Mouse (Mus musculus): Measurements from ENCODE around the gene Gm4981. TPM values are rescaled to one million over a fixed set of nuclear protein-coding genes. Genes with fewer than 3 reads are reported as not detected.

The Gm4981 gene
- polyA plus RNA-seq (2014; fragmentation: Illumina TruSeq; extraction: RNeasy Lipid Tissue Mini Kit (QIAGEN cat#74804); ENCODE audit: low read depth, low replicate concordance), result not detected

GRCm38 (mm10) chr10:58236613-58237012 is at the start of gene Gm4981:
Gene Gm4981, minus strand, starts transcription at chr10:58236701.

GRCm38 (mm10) chr10:58255213-58255892 is 18.9 kb upstream of the Gm4981 start, which contains the start of gene Gcc2:
Gene Gcc2, plus strand, starts transcription at chr10:58255497.

GRCm38 (mm10) chr10:58232641-58232969 is 3.9 kb downstream of the Gm4981 start, which contains the start of gene Duxf3:
Gene Duxf3, minus strand, starts transcription at chr10:58232675.

GRCm38 (mm10) chr10:58224827-58225785 is 11.4 kb downstream of the Gm4981 start, which contains the start of gene AW822073:
Gene AW822073, minus strand, starts transcription at chr10:58224930.

Other genes starting within 250 kb of the Gm4981 start
- gene AW822073, start 11.8 kb downstream of the Gm4981 start, polyA plus RNA-seq (2014; fragmentation: Illumina TruSeq; extraction: RNeasy Lipid Tissue Mini Kit (QIAGEN cat#74804); ENCODE audit: low read depth, low replicate concordance), result not detected
- gene Duxf3, start 4.0 kb downstream of the Gm4981 start, polyA plus RNA-seq (2014; fragmentation: Illumina TruSeq; extraction: RNeasy Lipid Tissue Mini Kit (QIAGEN cat#74804); ENCODE audit: low read depth, low replicate concordance), result not detected
- gene Gcc2, start 18.8 kb upstream of the Gm4981 start, polyA plus RNA-seq (2014; fragmentation: Illumina TruSeq; extraction: RNeasy Lipid Tissue Mini Kit (QIAGEN cat#74804); ENCODE audit: low read depth, low replicate concordance), result 152 TPM
- gene Lims1, start 86.8 kb upstream of the Gm4981 start, polyA plus RNA-seq (2014; fragmentation: Illumina TruSeq; extraction: RNeasy Lipid Tissue Mini Kit (QIAGEN cat#74804); ENCODE audit: low read depth, low replicate concordance), result 213 TPM
- gene Ranbp2, start 210.2 kb upstream of the Gm4981 start, polyA plus RNA-seq (2014; fragmentation: Illumina TruSeq; extraction: RNeasy Lipid Tissue Mini Kit (QIAGEN cat#74804); ENCODE audit: low read depth, low replicate concordance), result 140 TPM